Mouse (Mus musculus) regulatory T cell (primary cell): ENCODE results near the gene Fscn2.

Source experiments
- in situ Hi-C: fragments of 300-600 bp; cut with MboI, MseI; formaldehyde crosslinking; loops from one replicate; pipeline ENCODE4 v1.15.1; 2025; ENCODE audit warnings: high pct_unique_total_duplicates

The Fscn2 gene

GRCm38 (mm10) chr11:120361295-120361694 lies at the start of gene Fscn2:
Gene Fscn2, plus strand, starts transcription at chr11:120361534.
- in situ Hi-C loops = no loop called here

- in situ Hi-C loops = no loop called here
These were observed 49.8 kb upstream of the Fscn2 start for GRCm38 (mm10) chr11:120311561-120311960.

- in situ Hi-C loops = no loop called here
These were observed 49.3 kb upstream of the Fscn2 start for GRCm38 (mm10) chr11:120312069-120312468.

- in situ Hi-C loops = no loop called here
These were observed 47.2 kb upstream of the Fscn2 start for GRCm38 (mm10) chr11:120313906-120314685.

DNA sequence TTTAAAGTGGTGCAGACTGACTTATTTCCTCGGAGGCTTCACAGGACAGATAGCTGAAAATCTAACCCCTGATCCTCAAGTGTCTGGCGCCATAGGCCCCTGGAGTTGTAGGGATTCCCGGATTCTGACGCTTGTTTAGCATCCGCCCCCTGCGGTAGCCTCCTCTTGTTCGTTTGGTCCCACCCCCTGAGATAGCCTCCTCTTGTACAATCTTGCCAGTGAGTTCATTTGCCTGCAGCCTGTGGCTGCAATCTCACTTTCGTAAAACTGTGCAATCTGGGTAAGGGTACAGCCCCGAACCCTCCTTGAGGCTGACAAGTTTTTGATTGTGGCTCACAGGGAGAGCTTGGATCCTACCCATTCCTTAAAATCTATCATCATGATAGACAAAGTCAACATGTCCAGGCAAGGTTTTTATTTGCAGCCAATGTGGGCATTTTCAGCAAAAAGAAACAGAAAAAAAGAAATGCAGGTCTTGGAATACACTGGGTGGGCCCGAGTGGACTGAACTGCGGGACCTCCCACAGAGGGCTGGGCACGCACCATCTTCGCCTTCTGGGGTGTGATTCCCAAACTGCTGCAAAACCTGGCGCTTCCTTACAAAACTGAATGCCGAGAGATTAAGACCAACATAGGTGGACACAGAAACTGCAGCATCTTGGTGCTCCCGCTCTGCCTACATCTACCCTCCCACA lies 46.5 kb upstream of the Fscn2 start:
- in situ Hi-C loops = no loop called here

GRCm38 (mm10) chr11:120315416-120315761 lies 45.9 kb upstream of the Fscn2 start:
- in situ Hi-C loops = no loop called here

DNA sequence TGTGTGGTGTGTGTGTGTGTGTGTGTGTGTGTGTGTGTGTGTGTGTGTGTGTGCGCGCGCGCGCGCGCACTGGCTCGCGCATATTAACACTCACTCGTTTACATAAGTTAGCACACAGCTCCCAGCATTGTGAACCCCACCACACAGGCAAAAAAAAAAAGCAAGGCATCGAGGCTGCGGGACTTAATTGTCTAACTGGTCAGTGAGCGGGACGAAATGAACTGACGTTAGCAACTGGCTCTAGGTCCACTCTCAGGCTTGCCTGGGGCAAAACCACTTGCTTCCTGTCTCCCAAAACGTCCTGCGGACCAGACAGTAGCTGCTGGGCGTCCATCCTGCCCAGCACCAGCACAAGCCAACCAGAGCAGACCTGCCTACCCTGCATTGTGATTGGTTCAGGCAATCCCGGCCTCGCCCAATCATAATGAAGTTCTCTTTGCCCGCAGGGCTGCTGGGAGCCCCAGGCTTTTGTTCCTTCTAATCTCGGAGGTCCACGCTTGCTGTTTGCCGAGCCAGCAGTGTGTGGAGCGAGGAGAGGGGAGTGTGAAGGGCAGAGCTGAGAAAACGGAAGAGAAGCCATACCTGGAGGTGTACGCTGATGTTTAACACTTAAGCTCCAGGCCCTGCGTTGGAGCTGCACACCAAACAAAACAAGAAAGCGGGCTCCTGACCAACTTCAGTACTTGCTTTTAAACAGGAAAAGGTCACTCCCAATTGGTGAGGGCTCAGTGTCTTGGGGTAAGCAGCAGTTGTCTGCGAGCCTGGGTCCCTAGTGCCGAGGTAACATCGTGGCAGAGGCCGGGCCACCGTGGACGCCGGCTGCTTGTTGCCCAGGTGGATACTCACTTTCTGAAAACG lies 45.3 kb upstream of the Fscn2 start:
- in situ Hi-C loops = no loop called here

- in situ Hi-C loops = no loop called here
These were observed 44.6 kb upstream of the Fscn2 start for GRCm38 (mm10) chr11:120316690-120317254.

GRCm38 (mm10) chr11:120317456-120317855 lies 43.9 kb upstream of the Fscn2 start:
- in situ Hi-C loops = no loop called here

GRCm38 (mm10) chr11:120319310-120319709 lies 42.0 kb upstream of the Fscn2 start:
- in situ Hi-C loops = no loop called here

DNA sequence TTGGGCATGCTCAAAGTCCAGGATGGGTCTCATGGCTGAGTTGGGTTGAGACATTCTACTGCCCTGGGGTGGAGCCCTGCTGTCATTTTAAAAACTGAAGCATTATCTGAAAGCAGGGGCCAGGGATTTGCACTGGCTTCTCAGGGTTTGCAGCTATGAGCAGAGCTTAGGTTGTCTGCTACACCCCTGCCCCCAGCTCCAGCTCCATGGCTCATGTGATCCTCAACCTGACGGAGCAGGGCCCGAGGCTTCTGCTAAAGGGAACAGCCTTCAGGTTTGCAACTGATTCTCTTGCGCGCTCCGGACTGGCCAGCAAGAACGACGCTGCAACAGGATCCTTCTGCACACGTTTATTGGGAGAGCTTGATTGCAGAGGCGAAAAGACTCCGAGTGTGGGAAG lies 41.2 kb upstream of the Fscn2 start:
- in situ Hi-C loops = no loop called here

GRCm38 (mm10) chr11:120335431-120336021 lies 25.8 kb upstream of the Fscn2 start:
- in situ Hi-C loops = no loop called here

DNA sequence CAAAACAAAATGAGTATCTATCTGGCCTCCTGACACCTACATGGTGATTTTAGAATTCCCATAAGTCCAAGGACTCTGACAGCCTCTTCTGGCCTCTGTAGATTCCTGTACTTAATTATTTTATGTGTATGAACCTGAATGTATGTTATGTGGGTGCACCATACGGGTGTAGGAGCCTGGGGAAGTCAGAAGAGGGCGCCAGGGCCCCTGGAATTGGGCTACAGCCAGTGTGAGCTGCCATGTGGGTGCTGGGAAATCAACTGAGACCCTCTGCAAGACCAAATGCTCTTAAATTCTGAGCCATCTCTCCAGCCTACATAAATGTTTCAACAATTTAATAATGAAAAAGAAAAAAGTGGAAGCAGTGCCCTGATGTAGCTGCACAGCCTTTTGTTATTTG lies 23.9 kb upstream of the Fscn2 start:
- in situ Hi-C loops = no loop called here

GRCm38 (mm10) chr11:120338786-120339185 lies 22.5 kb upstream of the Fscn2 start:
- in situ Hi-C loops = no loop called here

DNA sequence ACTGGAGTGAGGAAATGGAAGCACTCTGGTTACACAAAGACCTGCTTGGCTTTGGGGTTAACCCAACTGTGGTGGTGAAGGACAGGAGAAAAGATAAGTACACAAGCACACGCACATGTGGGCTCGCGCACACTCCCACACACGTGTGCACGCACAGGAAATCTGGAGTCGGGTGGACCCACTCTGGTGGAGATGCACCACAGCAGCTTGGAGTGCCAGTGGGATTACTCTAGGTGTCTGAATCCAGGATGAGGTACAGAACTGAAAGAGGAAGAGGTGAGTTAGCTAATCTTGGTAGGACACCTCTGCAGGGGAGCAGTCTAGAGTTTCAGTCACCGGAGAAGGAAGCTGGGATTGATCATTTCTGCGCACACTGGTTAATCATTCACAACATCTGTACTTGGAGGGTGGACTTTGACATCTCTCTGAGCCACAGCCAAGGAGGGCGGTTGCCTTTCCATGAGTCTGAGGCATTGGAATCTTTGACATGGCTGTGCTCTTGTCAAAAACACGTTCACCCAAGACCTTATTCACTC lies 21.3 kb upstream of the Fscn2 start:
- in situ Hi-C loops = loop anchor here (10.0 kb wide), 1 partner anchor 1285 kb away; no protein-coding TSS in a partner anchor

- in situ Hi-C loops = loop anchor here (10.0 kb wide), 1 partner anchor 1287 kb away; no protein-coding TSS in a partner anchor
These were observed 19.7 kb upstream of the Fscn2 start for GRCm38 (mm10) chr11:120341661-120342060.

DNA sequence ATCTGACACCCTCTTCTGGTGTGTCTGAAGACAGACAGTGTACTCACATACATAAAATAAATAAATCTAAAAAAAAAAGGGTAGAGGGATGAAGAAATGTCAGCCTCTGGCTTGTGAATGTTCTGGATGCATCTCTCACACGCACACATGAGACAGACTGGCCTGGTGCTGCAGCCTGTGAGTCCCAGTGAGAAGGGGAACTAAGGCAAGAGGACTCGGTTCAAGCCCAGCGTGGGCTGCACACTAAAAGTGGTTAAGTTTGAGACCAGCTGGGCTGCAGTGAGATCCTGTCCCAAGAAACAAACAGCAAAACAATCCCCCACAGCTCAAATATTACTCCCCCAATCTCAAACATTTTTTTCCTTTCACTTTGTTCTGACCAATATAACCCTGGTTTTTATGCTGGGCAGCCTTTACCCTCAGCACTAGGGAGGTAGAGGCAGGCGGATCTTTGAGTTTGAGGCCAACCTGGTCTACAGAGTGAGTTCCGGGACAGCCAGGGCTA lies 18.6 kb upstream of the Fscn2 start:
- in situ Hi-C loops = loop anchor here (10.0 kb wide), 1 partner anchor 1288 kb away; no protein-coding TSS in a partner anchor

DNA sequence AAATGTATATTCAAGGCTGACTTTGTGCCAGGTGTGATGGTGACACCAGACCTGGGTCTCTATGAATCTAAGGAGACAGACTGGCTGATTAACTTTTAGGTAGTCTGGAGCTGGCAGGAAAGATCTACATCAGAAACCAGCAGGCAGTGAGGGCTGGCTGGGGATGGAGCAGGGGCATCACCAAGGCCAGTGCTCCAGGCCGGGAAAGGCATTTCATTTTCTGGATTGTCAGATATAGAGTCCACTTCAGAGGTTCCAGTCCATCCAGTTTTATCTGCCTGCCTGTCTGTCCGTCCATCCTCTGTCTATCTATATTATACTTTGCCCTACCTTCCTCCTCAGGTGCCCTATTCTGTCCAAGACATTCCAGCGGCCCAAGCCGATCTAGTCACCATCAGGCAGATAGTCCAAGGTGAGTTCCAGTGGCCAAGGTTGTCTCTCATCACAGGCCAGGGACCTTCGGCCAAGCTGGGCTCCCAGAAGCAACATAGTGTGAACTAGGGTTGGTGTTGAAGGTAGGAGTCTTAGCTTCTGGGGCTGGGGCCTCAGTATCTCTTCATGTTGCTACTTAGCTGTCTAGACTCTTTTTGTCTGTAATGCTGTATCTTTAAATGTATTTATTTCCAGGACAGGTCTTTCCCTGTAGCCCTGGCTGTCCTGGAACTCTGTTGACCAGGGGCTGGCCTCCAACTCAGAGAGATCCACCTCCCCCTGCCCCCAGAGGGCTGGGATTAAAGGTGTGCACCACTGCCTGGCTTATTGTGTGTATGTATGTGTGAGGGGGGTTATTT lies 17.6 kb upstream of the Fscn2 start:
- in situ Hi-C loops = loop anchor here (10.0 kb wide), 1 partner anchor 1289 kb away; no protein-coding TSS in a partner anchor

DNA sequence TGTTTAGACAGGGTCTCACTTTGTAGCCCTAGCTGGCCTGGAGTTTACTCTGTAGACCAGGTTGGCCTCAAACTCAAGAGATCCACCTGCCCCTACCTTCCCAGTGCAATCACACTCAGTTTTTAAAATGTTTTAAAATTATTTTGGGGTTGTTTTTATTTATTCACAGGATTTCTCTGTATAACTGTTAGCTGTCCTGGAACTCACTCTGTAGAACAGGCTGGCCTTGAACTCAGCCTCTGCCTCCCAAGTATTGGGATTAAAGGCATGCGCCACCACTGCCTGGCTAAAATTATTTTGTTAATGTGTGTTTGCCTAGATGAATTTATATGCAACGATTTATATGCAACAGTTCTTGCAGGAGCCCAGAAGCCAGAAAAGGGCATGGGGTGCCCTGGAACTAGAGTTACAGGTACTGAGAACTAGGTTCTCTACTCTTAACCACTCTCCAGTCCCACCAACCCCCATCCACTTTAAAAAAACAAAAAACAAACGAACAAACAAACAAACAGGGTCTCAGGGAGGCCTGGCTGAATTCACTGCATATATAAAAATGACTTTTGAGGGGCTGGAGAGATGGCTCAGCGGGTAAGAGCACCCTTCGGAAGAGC lies 16.9 kb upstream of the Fscn2 start:
- in situ Hi-C loops = loop anchor here (10.0 kb wide), 1 partner anchor 1290 kb away; no protein-coding TSS in a partner anchor
